Mouse (Mus musculus): ENCODE measurements at regions not wholly inside any gene's neighbourhood (a gene's known extent, or its start where the extent isn't known, plus 50 kb on each side); places are given as distances from the start of the nearest gene placed in this dataset.

DNA sequence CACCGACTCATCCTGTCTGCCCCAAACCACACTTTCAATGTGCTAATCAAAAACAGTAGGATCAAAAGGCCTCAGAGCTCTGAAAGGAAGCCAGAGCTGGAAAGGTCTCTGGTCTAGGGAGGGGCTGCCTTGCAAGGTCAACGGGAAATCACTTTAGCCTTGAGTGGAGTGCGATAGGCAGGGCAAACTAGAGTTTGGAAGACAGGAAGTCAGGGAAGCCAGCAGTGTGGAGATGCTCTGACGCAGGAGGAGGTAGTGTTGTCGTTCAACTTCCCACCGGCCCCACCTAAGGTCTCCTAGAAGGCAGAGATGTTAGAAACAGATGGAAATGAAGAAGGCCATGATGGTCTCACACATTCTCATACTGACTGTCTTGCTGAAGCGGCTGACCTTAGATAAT, 52.0 kb upstream of the Trp53i11 start:
- WGBS = 86% methylated on average over 7 of the region's 7 CpGs
- Histone ChIP-seq H3K4me3 (replicated peaks; ENCODE audit: insufficient read depth, low read depth, low read length) (no peak overlapping the region), H3K27me3 (ENCODE audit: control insufficient read depth, insufficient read depth, low read length) (no peaks in the 10 kb centered on the region), H3K27ac (ENCODE audit: insufficient read depth, low read length) (no peak overlapping the region), H3K4me1 (ENCODE audit: control insufficient read depth, insufficient read depth, low read length) (no peaks in the 10 kb centered on the region; the same call in 1 of the 2 replicates)
- no peak for DNase-seq
- TF ChIP-seq CTCF (IDR thresholded peaks at IDR 0.05; ENCODE audit: borderline replicate concordance, insufficient read depth, low read depth, low read length) (no peak), POLR2A (IDR thresholded peaks at IDR 0.05; ENCODE audit: borderline replicate concordance, insufficient read depth, low read length) (no peak)

DNA sequence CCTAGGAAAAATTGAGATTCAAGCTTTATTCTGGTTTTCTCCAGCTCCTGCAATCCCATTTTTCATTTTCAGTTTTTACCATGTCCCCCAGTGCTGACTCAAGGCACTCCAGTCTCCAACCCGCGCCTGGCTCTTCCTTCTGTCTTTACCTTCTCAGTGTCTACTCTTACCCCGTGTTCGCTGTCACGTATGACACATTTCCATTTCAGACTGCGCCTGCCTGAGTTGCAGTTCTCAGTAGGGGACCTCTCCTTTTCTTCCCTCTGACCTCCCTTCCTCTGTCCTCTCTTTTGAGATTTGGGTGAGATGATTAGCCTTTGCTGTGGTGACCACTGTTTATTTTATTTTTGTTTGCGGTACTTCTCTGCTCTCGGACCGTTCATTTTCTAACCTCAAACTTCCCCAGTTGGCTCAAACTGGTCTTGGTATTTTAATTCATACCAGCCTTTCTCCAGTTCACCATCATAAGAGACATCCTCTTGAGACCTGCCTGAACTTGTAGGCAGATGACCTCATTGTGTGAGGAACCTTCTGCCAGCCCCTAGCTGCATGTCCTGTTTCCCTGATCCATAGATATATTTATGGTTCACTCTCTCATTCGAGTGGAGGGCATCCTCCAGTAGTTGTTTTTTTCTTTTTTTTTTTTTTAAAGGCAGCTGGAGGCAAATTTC, 53.9 kb upstream of the Trp53i11 start:
- 89% methylated on average over 10 of the region's 10 CpGs for WGBS
- TF ChIP-seq POLR2A (IDR thresholded peaks at IDR 0.05; ENCODE audit: borderline replicate concordance, insufficient read depth, low read length) (no peak), CTCF (IDR thresholded peaks at IDR 0.05; ENCODE audit: borderline replicate concordance, insufficient read depth, low read depth, low read length) (no peak)

GRCm38 (mm10) chr2:93131825-93132623, 55.3 kb upstream of the Trp53i11 start:
- DNase-seq = peak in 1 of 2 experiments; percentile 25

More for the DNA sequence above, 53.9 kb upstream of the Trp53i11 start:
- no peak for DNase-seq
- H3K4me3 ChIP-seq (replicated peaks; ENCODE audit: insufficient read depth, low read depth, low read length) = no peak overlapping the region
- H3K27me3 ChIP-seq (ENCODE audit: control insufficient read depth, insufficient read depth, low read length) = no peaks in the 10 kb centered on the region
- H3K4me1 ChIP-seq (ENCODE audit: control insufficient read depth, insufficient read depth, low read length) = no peaks in the 10 kb centered on the region; the same call in 1 of the 2 replicates
- no peak overlapping the region for H3K27ac ChIP-seq (ENCODE audit: insufficient read depth, low read length)

GRCm38 (mm10) chr2:93131236-93131635, 56.1 kb upstream of the Trp53i11 start:
- WGBS = 91% methylated on average over 9 of the region's 9 CpGs
- DNase-seq = no peak
- H3K27me3 ChIP-seq (ENCODE audit: control insufficient read depth, insufficient read depth, low read length) = no peaks in the 10 kb centered on the region
- no peak overlapping the region for H3K4me3 ChIP-seq (replicated peaks; ENCODE audit: insufficient read depth, low read depth, low read length)
- no peak overlapping the region for H3K27ac ChIP-seq (ENCODE audit: insufficient read depth, low read length)
- TF ChIP-seq CTCF (IDR thresholded peaks at IDR 0.05; ENCODE audit: borderline replicate concordance, insufficient read depth, low read depth, low read length) (no peak), POLR2A (IDR thresholded peaks at IDR 0.05; ENCODE audit: borderline replicate concordance, insufficient read depth, low read length) (no peak)
- peaks cover 8% of the 10 kb centered on the region for H3K4me1 ChIP-seq (ENCODE audit: control insufficient read depth, insufficient read depth, low read length)

More at GRCm38 (mm10) chr2:93131825-93132623, 55.3 kb upstream of the Trp53i11 start:
- Histone ChIP-seq H3K27me3 (ENCODE audit: control insufficient read depth, insufficient read depth, low read length) (no peaks in the 10 kb centered on the region), H3K27ac (ENCODE audit: insufficient read depth, low read length) (no peak overlapping the region), H3K4me1 (ENCODE audit: control insufficient read depth, insufficient read depth, low read length) (no peaks in the 10 kb centered on the region; the same call in 1 of the 2 replicates), H3K4me3 (replicated peaks; ENCODE audit: insufficient read depth, low read depth, low read length) (no peak overlapping the region)
- TF ChIP-seq POLR2A (IDR thresholded peaks at IDR 0.05; ENCODE audit: borderline replicate concordance, insufficient read depth, low read length) = no peak
- no peak for TF ChIP-seq CTCF (IDR thresholded peaks at IDR 0.05; ENCODE audit: borderline replicate concordance, insufficient read depth, low read depth, low read length)
- WGBS = 49% methylated on average over 9 of the region's 9 CpGs

DNA sequence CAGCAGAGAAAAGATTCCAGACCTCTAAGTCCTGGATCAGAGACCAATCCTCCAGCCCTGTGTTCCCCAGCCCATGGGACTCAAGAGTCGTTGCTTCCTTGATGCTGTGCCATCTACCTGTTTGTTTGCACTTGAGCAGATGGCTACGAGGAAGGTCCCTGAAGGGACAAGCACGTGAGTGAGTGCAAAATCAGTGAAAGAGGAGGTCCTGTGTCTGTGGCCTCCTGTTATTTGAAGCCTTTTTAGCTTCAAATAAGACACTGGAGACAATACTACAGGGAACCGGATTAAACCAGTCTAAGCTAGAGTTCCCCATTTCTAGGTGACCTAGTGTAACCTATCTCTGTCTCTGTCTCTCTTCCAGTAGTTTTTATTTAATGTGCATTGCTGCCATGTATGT, 58.2 kb upstream of the Trp53i11 start:
- Histone ChIP-seq H3K4me1 (ENCODE audit: control insufficient read depth, insufficient read depth, low read length) (peaks cover 11% of the 10 kb centered on the region), H3K27ac (ENCODE audit: insufficient read depth, low read length) (no peak overlapping the region), H3K4me3 (replicated peaks; ENCODE audit: insufficient read depth, low read depth, low read length) (no peak overlapping the region), H3K27me3 (ENCODE audit: control insufficient read depth, insufficient read depth, low read length) (no peaks in the 10 kb centered on the region)
- WGBS = 40% methylated on average over 4 of the region's 4 CpGs
- no peak for TF ChIP-seq POLR2A (IDR thresholded peaks at IDR 0.05; ENCODE audit: borderline replicate concordance, insufficient read depth, low read length)
- no peak for TF ChIP-seq CTCF (IDR thresholded peaks at IDR 0.05; ENCODE audit: borderline replicate concordance, insufficient read depth, low read depth, low read length)
- DNase-seq = no peak

- 44% methylated on average over 7 of the region's 7 CpGs for WGBS
- TF ChIP-seq POLR2A (IDR thresholded peaks at IDR 0.05; ENCODE audit: borderline replicate concordance, insufficient read depth, low read length) (no peak), CTCF (IDR thresholded peaks at IDR 0.05; ENCODE audit: borderline replicate concordance, insufficient read depth, low read depth, low read length) (no peak)
- Histone ChIP-seq H3K4me3 (replicated peaks; ENCODE audit: insufficient read depth, low read depth, low read length) (no peak overlapping the region), H3K27ac (ENCODE audit: insufficient read depth, low read length) (no peak overlapping the region), H3K4me1 (ENCODE audit: control insufficient read depth, insufficient read depth, low read length) (peaks cover 11% of the 10 kb centered on the region), H3K27me3 (ENCODE audit: control insufficient read depth, insufficient read depth, low read length) (no peaks in the 10 kb centered on the region)
- DNase-seq = peak; percentile 57
These were observed 60.7 kb upstream of the Trp53i11 start for GRCm38 (mm10) chr2:93126595-93127165.

DNA sequence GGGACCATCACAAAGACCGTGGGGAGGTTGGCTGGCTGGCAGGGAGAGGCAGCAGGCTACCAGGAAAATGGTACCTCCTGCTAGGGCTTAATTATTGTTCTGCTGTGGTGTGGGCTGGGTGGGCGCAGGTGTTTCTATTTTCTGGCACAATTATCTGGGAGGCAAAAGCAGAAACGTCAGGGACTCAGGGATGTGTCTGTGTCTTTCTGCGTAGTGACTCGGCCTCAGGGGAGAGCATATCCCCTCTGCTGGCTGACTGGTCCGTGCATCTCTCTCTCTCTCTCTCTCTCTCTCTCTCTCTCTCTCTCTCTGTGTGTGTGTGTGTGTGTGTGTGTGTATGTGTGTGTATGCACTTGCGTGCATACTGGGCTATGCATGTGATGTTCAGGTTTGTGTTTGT, 61.2 kb upstream of the Trp53i11 start:
- H3K27ac ChIP-seq (ENCODE audit: insufficient read depth, low read length) = no peak overlapping the region
- 76% methylated on average over 7 of the region's 7 CpGs for WGBS
- DNase-seq = no peak
- TF ChIP-seq POLR2A (IDR thresholded peaks at IDR 0.05; ENCODE audit: borderline replicate concordance, insufficient read depth, low read length) (no peak), CTCF (IDR thresholded peaks at IDR 0.05; ENCODE audit: borderline replicate concordance, insufficient read depth, low read depth, low read length) (no peak)
- H3K27me3 ChIP-seq (ENCODE audit: control insufficient read depth, insufficient read depth, low read length) = no peaks in the 10 kb centered on the region
- H3K4me1 ChIP-seq (ENCODE audit: control insufficient read depth, insufficient read depth, low read length) = peaks cover 11% of the 10 kb centered on the region
- no peak overlapping the region for H3K4me3 ChIP-seq (replicated peaks; ENCODE audit: insufficient read depth, low read depth, low read length)
